ENCODE assay signal across 8 mouse cellular contexts in the genomic region with DNA sequence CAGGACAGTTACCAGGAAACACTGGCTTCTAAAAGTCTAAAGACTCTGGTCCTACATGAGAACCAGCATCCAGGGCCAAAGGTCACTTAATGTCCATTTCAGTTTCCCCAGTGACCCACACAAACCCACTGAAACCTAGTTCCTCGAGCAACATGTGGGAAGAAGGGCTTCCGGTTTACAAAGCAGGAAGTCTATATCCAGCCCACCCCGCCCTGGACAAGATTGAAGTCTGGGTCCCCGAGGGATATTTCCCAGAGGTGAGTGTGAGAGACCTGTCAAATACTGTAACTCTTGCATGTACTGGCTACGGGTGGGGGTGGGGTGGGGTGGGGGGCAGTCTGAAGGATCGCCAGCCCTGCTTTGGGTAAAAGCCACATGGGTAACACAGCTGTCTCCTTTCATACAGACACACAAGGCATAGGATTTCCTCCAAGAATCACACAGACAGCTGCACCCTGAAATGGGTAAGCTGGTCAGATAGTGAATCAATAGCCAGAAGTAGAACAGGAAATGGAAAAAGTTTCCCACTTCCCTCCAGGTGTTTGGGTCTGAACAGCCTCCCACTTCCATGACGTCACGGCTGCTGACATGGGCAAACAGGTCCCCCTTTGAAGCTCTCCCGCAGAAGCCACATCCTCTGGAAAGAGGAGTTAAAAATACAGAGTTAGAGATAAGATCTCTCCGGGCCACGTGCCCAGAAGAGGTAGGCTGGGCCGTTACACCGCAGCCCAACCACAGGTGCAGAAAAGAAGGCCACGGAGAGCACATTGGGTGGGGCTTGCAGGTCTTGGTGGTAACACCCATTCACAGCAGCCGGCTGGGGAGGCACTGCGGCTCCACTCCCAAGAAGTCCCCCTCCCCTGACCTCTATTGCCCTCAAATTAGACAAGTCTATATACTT. TPM values are rescaled to one million over a fixed set of nuclear protein-coding genes. Genes with fewer than 3 reads are reported as not detected.
A peak's percentile ranks its signal among the peaks of the same experiment; 100 is the strongest.
DNase-seq lines count a peak whose midpoint lies in the region; ATAC-seq lines count a peak whose summit lies in the region.

No protein-coding gene starts in this region.

- no peak overlapping the region; the same call in 1 of the 2 replicates for H3K4me2 ChIP-seq in forebrain, embryonic 12.5 days
- H3K4me2 ChIP-seq in forebrain, embryonic 11.5 days (ENCODE audit: low read depth, low read length, severe bottlenecking) = no peak overlapping the region
- peak overlapping the region; percentile 59 for H3K4me2 ChIP-seq in neural tube, embryonic 15.5 days

- H3K4me1 ChIP-seq in forebrain, embryonic 12.5 days = peaks cover 22% of the 10 kb centered on the region
- H3K4me1 ChIP-seq in forebrain, embryonic 11.5 days (replicated peaks; ENCODE audit: control insufficient read depth, insufficient read depth, low read length) = peaks cover 7% of the 10 kb centered on the region
- H3K4me1 ChIP-seq in neural tube, embryonic 15.5 days = peaks cover 50% of the 10 kb centered on the region

- no peak overlapping the region for H3K4me3 ChIP-seq in forebrain, embryonic 12.5 days (replicated peaks)
- no peak overlapping the region for H3K4me3 ChIP-seq in forebrain, embryonic 11.5 days (ENCODE audit: low read depth, low read length)
- H3K4me3 ChIP-seq in neural tube, embryonic 15.5 days (replicated peaks) = no peak overlapping the region

- ATAC-seq in forebrain, embryonic 12.5 days (ENCODE audit: low FRiP score) = 0 out of 2 replicates have a peak, but pooled peaks have one; percentile 9
- no peak for ATAC-seq in forebrain, embryonic 11.5 days (replicated peaks; ENCODE audit: low FRiP score)
- peak; percentile 66 for ATAC-seq in common myeloid progenitor, adult 5-6 weeks (replicated peaks; ENCODE audit: low read depth, poor library complexity, severe bottlenecking)
- peak; percentile 80 to 84 for ATAC-seq in hematopoietic stem cell, adult 5-6 weeks (replicated peaks in 1 of 2; ENCODE audit: insufficient read depth in 1 of 2, low FRiP score in 2 of 2, low TSS enrichment in 1 of 2, low read depth in 1 of 2, poor library complexity in 2 of 2, severe bottlenecking in 2 of 2)
- no peak for ATAC-seq in neural tube, embryonic 15.5 days (ENCODE audit: low FRiP score)

- no peak overlapping the region for H3K27ac ChIP-seq in forebrain, embryonic 12.5 days
- H3K27ac ChIP-seq in forebrain, embryonic 11.5 days (ENCODE audit: low read depth, low read length) = no peak overlapping the region
- no peak overlapping the region for H3K27ac ChIP-seq in neural tube, embryonic 15.5 days (replicated peaks)

- no peak overlapping the region for H3K9ac ChIP-seq in forebrain, embryonic 12.5 days
- no peak overlapping the region for H3K9ac ChIP-seq in forebrain, embryonic 11.5 days (ENCODE audit: low read length)
- no peak overlapping the region for H3K9ac ChIP-seq in neural tube, embryonic 15.5 days (replicated peaks)

- H3K9me3 ChIP-seq in forebrain, embryonic 12.5 days = no peaks in the 10 kb centered on the region
- no peaks in the 10 kb centered on the region for H3K9me3 ChIP-seq in forebrain, embryonic 11.5 days (ENCODE audit: control insufficient read depth, low read length)
- H3K9me3 ChIP-seq in neural tube, embryonic 15.5 days (replicated peaks) = no peaks in the 10 kb centered on the region

- peaks cover 3% of the 10 kb centered on the region; the same call in 1 of the 2 replicates for H3K27me3 ChIP-seq in forebrain, embryonic 12.5 days
- H3K27me3 ChIP-seq in forebrain, embryonic 11.5 days (ENCODE audit: control insufficient read depth, insufficient read depth, low read length) = no peaks in the 10 kb centered on the region
- no peaks in the 10 kb centered on the region; the same call in 1 of the 2 replicates for H3K27me3 ChIP-seq in neural tube, embryonic 15.5 days (replicated peaks)

- H3K36me3 ChIP-seq in forebrain, embryonic 12.5 days (replicated peaks) = no peaks in the 10 kb centered on the region
- H3K36me3 ChIP-seq in forebrain, embryonic 11.5 days (ENCODE audit: control insufficient read depth, insufficient read depth, low read length) = no peaks in the 10 kb centered on the region
- H3K36me3 ChIP-seq in neural tube, embryonic 15.5 days = no peaks in the 10 kb centered on the region

- 57% methylated on average over 16 of the region's 16 CpGs for WGBS in forebrain, embryonic 12.5 days
- WGBS in forebrain, embryonic 11.5 days = 59% methylated on average over 16 of the region's 16 CpGs
- 58% methylated on average over 16 of the region's 16 CpGs for WGBS in neural tube, embryonic 15.5 days

- no peak for DNase-seq in forebrain, embryonic 11.5 days (ENCODE audit: low spot score)
- peak; percentile 80 for DNase-seq in liver
- DNase-seq in urinary bladder, postnatal 14 days (ENCODE audit: low spot score) = peak; percentile 88
- DNase-seq in right cerebral cortex, adult 2 months (ENCODE audit: low spot score in 2 of 2) = no peak

RNA-seq across cellular contexts. Expression of a gene that starts 26.7 kb away (rescaled TPM):
- polyA plus RNA-seq in forebrain, embryonic 12.5 days (2016; fragmentation: Nextera tagmentation; extraction: Ambion mirVana) = 234 and 241 TPM in 2 replicates
- 233 and 240 TPM in 2 replicates for polyA plus RNA-seq in forebrain, embryonic 11.5 days (2014; fragmentation: Nextera tagmentation; extraction: Ambion mirVana)
- total RNA-seq in common myeloid progenitor, adult 5-6 weeks (2017) = 97.2 and 98.8 TPM in 2 replicates
- total RNA-seq in hematopoietic stem cell, adult 5-6 weeks (2017) = 74.8 and 92.1 TPM in 2 replicates
- 414 and 416 TPM in 2 replicates for polyA plus RNA-seq in neural tube, embryonic 15.5 days (2015; fragmentation: Nextera tagmentation; extraction: Ambion mirVana)

RNA-seq across cellular contexts. Expression of a gene that starts 26.8 kb away (rescaled TPM):
- polyA plus RNA-seq in forebrain, embryonic 12.5 days (2016; fragmentation: Nextera tagmentation; extraction: Ambion mirVana) = 46.3 and 48.5 TPM in 2 replicates
- 50.9 and 53.5 TPM in 2 replicates for polyA plus RNA-seq in forebrain, embryonic 11.5 days (2014; fragmentation: Nextera tagmentation; extraction: Ambion mirVana)
- 27.6 and 31.5 TPM in 2 replicates for total RNA-seq in common myeloid progenitor, adult 5-6 weeks (2017)
- total RNA-seq in hematopoietic stem cell, adult 5-6 weeks (2017) = 43.5 and 53.3 TPM in 2 replicates
- polyA plus RNA-seq in neural tube, embryonic 15.5 days (2015; fragmentation: Nextera tagmentation; extraction: Ambion mirVana) = 54.0 and 58.6 TPM in 2 replicates

RNA-seq across cellular contexts. Expression of a gene that starts 57.6 kb away (rescaled TPM):
- not detected in 2 replicates for polyA plus RNA-seq in forebrain, embryonic 12.5 days (2016; fragmentation: Nextera tagmentation; extraction: Ambion mirVana)
- not detected in 2 replicates for polyA plus RNA-seq in forebrain, embryonic 11.5 days (2014; fragmentation: Nextera tagmentation; extraction: Ambion mirVana)
- total RNA-seq in common myeloid progenitor, adult 5-6 weeks (2017) = not detected in 2 replicates
- 0.13 TPM in 1 of 2 replicates, not detected in the other for total RNA-seq in hematopoietic stem cell, adult 5-6 weeks (2017)
- not detected in 2 replicates for polyA plus RNA-seq in neural tube, embryonic 15.5 days (2015; fragmentation: Nextera tagmentation; extraction: Ambion mirVana)

Comparison
In these comparisons a context has a peak if more than half of its experiments do, and no peak if none do; other contexts are left out.
1. ATAC-seq: peak in forebrain, embryonic 12.5 days (single experiment), common myeloid progenitor, adult 5-6 weeks (single experiment) and hematopoietic stem cell, adult 5-6 weeks (2 of 2); none in forebrain, embryonic 11.5 days (single experiment) and neural tube, embryonic 15.5 days (single experiment).
2. DNase-seq: peak in liver (single experiment) and urinary bladder, postnatal 14 days (single experiment); none in forebrain, embryonic 11.5 days (single experiment) and right cerebral cortex, adult 2 months (0 of 2).